Mouse (Mus musculus) stomach, embryonic 14.5 days (tissue): Measurements from ENCODE around the gene Zbtb7b. TPM values are rescaled to one million over a fixed set of nuclear protein-coding genes. Genes with fewer than 3 reads are reported as not detected.
"Not testable (repeated sequence)": the region's sequence is repeated elsewhere in the genome, so short reads cannot be mapped to it uniquely, and the experiment has no call there.

Experiments used
- ATAC-seq: fragments of 200-750 bp; cut with Nextera tagmentation; 2 replicates; pipeline ENCODE4 v1.8.0; 2017; ENCODE audit warnings: low read depth, moderate TSS enrichment; ENCODE audit not compliant: insufficient number of reproducible peaks, insufficient read depth, low FRiP score
- H3K27ac ChIP-seq: fragments of 300-500 bp; sonication (generic); 2 replicates; pipeline ENCODE4 v1.5.1; 2014; ENCODE audit warnings: mild to moderate bottlenecking, low read length, moderate library complexity, mixed read lengths
- H3K27me3 ChIP-seq: fragments of 300-500 bp; sonication (generic); 2 replicates; pipeline ENCODE4 v1.6.1; 2014; ENCODE audit warnings: low read length, control low read depth, mixed read lengths; ENCODE audit not compliant: control insufficient read depth, insufficient read depth
- H3K36me3 ChIP-seq: fragments of 300-500 bp; sonication (generic); 2 replicates; pipeline ENCODE4 v1.6.1; 2014; ENCODE audit warnings: mild to moderate bottlenecking, control low read depth, low read length, moderate library complexity, mixed read lengths; ENCODE audit not compliant: control insufficient read depth, insufficient read depth
- H3K4me1 ChIP-seq: fragments of 300-500 bp; sonication (generic); 2 replicates; pipeline ENCODE4 v1.6.1; 2014; ENCODE audit warnings: low read length, control low read depth, mixed read lengths; ENCODE audit not compliant: control insufficient read depth, insufficient read depth
- H3K4me2 ChIP-seq: fragments of 300-500 bp; sonication (generic); replicated peaks from 2 replicates; pipeline ENCODE4 v1.6.1; 2014; ENCODE audit warnings: low read depth, low read length, control low read depth
- H3K4me3 ChIP-seq: fragments of 300-500 bp; sonication (generic); 2 replicates; pipeline ENCODE4 v1.5.1; 2014; ENCODE audit warnings: low read depth, low read length, control low read depth
- H3K9ac ChIP-seq: fragments of 300-500 bp; sonication (generic); replicated peaks from 2 replicates; pipeline ENCODE4 v1.6.1; 2014; ENCODE audit warnings: low read depth, mild to moderate bottlenecking, control low read depth, low read length, moderate library complexity, mixed read lengths
- H3K9me3 ChIP-seq: fragments of 300-500 bp; sonication (generic); 2 replicates; pipeline ENCODE4 v1.6.1; 2016; ENCODE audit warnings: low read depth, low read length, control low read depth; ENCODE audit not compliant: control insufficient read depth
- WGBS: fragments of 180-500 bp; shearing (Covaris S2); extraction: QIAGEN DNeasy Blood & Tissue Kit; methylation state at CpG from one replicate; pipeline ENCODE4 v1.1.7; 2014; 5-methylcytosine and 5-hydroxymethylcytosine counted together
- polyA plus RNA-seq: library from polyadenylated mRNA; unstranded; fragments of >200 nt; fragmentation: Nextera tagmentation; extraction: Ambion mirVana; gene quantifications from 2 replicates; pipeline ENCODE4 v1.2.1, GENCODE M21; 2014

Zbtb7b gene
- polyA plus RNA-seq, 1 experiment from 2014 or later = 4.5 TPM

DNA sequence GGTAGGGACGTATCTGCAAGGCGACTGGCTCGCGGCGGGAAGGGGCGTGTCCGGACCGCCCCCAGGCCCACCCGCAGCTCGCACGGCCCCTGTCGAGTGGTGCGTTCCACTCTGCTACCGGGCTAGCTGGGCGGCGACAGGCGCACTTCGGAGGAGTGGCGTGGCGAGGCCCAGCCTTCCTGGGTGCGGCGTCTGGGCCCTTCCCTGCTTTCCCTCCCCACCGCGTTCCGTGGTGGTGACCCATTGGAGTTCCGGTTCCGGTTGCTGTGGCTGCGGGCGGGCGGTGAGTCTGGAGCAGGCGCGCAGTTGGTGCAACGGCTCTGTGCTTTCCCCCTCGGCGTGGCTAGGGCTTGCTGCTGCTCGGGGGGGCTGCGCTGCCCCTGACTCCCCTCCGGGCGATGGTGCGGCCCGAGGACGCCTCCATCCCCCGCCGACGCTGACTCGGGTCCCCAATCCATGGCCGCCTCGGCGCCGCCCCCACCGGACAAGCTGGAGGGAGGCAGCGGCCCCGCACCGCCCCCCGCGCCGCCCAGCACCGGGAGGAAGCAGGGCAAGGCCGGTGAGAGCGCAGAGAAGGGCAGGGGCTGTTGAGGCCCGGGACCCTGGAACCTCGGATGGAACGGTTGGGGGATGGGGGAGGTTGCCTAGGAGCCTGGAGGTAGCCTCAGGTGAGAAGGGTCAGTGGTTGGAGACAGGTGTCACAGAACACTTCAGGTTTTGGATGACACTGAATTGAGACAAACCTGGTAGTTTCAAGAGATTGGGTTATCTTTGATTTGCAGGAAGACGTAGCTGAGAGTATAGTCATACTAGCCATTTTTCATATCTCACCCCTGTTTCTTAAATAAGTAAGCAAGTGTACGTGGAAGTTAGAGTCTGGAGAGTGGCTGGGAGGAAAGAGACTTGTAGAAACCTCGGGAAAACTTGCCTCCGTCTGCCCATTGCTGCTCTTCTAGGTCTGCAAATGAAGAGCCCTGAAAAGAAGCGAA is 35.9 kb upstream of the Zbtb7b start, which contains the start of gene Pygo2:
Pygo2 (plus strand) TSS at position 44 of the 989 bp plus-strand sequence.
- Histone ChIP-seq H3K27me3 (no peaks in the 10 kb centered on the region), H3K4me1 (peaks cover 6% of the 10 kb centered on the region), H3K9me3 (no peaks in the 10 kb centered on the region), H3K36me3 (peaks cover 43% of the 10 kb centered on the region), H3K27ac (peak within 1 kb of the TSS; percentile 91), H3K4me3 (peak within 1 kb of the TSS; percentile 98), H3K4me2 (peak within 1 kb of the TSS; percentile 83), H3K9ac (peak within 1 kb of the TSS; percentile 90)
- peak; percentile 99 for ATAC-seq
- WGBS = 3% methylated on average over 68 of the region's 68 CpGs

DNA sequence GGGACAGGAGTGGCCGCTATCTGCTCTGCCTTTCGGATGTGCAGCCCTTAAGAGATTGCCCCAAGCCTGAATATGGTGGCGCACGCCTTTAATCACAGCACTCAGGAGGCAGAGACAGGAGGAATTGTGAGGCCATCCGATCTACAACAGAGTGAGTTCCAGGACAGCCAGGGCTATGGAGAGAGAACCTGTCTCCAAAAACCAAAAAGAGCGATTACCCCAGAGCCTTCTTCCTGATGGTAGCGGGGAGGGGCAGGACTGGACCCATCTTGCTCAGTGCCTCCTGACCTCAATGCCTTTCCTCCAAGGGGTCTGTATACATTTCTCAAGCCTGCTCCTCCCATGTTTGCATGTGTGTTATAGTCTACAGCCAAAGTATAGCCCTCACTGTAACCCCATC is 34.4 kb upstream of the Zbtb7b start:
- not testable (repeated sequence) for H3K27me3 ChIP-seq, H3K9me3 ChIP-seq, H3K4me3 ChIP-seq, H3K4me2 ChIP-seq, H3K27ac ChIP-seq, H3K9ac ChIP-seq, ATAC-seq
- H3K36me3 ChIP-seq = peaks cover 53% of the 10 kb centered on the region
- 80% methylated on average over 7 of the region's 7 CpGs for WGBS
- H3K4me1 ChIP-seq = peaks cover 12% of the 10 kb centered on the region

DNA sequence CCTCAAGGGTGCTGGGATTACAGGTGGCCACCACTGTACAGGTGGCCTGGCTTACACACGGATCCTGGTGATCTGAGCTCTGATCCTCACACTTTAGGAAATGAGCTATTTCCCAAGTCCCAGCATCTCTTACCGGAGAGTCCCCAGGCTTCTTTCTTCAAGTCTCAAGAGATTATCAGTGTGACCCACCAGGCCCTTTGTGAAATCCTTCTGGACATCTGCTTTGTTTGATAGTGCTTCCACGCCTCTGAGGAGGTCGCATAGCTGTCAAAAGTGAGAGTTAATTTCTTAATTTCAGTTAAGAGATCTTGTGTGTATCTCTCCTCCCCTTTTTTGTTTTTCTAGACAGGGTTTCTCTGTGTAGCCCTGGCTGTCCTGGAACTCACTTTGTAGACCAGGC is 31.3 kb upstream of the Zbtb7b start:
- H3K4me3 ChIP-seq = no peak overlapping the region
- no peak overlapping the region for H3K4me2 ChIP-seq
- peaks cover 33% of the 10 kb centered on the region for H3K4me1 ChIP-seq
- H3K27ac ChIP-seq = no peak overlapping the region
- H3K9ac ChIP-seq = no peak overlapping the region
- no peaks in the 10 kb centered on the region for H3K27me3 ChIP-seq
- H3K9me3 ChIP-seq = no peaks in the 10 kb centered on the region
- H3K36me3 ChIP-seq = peaks cover 38% of the 10 kb centered on the region
- ATAC-seq = no peak
- 91% methylated on average over 4 of the region's 4 CpGs for WGBS

DNA sequence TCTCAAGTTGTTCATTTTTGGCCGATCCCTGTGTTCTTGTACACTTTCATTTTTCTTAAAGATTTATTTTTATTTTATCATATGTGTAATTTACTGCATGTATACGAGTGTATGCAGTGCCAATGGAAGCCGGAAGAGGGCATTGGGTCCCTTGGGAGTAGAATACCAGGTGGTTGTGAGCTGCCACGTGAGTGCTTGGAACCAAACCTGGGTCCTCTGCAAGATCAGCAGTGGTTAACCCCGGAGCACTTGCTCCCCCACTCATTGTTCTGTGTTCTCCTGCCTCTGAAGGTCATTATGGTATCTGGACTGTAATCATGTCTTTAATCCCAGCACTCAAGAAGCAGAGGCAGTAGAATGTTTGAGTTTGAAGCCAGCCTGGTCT is 30.6 kb upstream of the Zbtb7b start:
- no peaks in the 10 kb centered on the region for H3K9me3 ChIP-seq
- no peak overlapping the region for H3K4me3 ChIP-seq
- H3K4me1 ChIP-seq = peaks cover 37% of the 10 kb centered on the region
- H3K9ac ChIP-seq = no peak overlapping the region
- no peaks in the 10 kb centered on the region for H3K27me3 ChIP-seq
- ATAC-seq = no peak
- H3K27ac ChIP-seq = no peak overlapping the region
- H3K36me3 ChIP-seq = peaks cover 38% of the 10 kb centered on the region
- 80% methylated on average over 5 of the region's 5 CpGs for whole genome bisulfite sequencing
- H3K4me2 ChIP-seq = no peak overlapping the region

DNA sequence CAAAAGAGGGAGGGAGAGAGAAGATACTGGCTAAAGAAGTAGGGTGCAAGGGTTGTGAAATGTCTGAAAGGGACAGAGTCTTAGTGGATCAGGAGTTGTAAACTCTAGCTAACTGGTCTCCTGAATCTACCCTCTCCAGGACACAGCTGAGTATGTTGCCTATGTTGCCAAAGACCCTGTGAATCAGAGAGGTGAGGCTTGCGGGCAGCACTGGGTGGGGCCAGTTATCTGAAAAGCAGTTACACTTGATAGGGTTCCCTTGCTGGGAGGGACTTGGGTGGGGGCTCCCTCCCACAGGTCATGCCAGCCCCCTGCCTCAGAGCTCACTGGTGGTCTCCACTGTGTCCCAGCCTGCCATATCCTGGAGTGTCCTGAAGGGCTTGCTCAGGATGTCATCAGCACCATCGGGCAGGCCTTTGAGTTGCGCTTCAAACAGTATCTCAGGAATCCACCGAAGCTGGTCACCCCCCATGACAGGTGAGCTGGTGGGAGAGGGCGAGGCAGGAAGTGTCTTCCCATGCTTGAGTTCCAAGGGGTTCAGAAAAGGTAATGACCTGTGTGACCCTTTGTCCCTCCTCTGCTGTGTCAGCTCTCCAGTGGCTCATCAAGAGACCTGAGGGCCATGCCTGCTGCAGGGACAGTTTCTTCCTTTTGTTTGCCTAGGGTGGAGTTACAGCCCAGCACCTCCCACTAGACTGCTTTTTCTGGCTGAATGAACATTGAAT is 30.0 kb upstream of the Zbtb7b start:
- Histone ChIP-seq H3K36me3 (peaks cover 38% of the 10 kb centered on the region), H3K4me3 (no peak overlapping the region), H3K4me1 (peaks cover 42% of the 10 kb centered on the region), H3K27ac (no peak overlapping the region), H3K9ac (no peak overlapping the region), H3K4me2 (no peak overlapping the region), H3K9me3 (no peaks in the 10 kb centered on the region), H3K27me3 (no peaks in the 10 kb centered on the region)
- no peak for ATAC-seq
- 83% methylated on average over 5 of the region's 5 CpGs for WGBS

DNA sequence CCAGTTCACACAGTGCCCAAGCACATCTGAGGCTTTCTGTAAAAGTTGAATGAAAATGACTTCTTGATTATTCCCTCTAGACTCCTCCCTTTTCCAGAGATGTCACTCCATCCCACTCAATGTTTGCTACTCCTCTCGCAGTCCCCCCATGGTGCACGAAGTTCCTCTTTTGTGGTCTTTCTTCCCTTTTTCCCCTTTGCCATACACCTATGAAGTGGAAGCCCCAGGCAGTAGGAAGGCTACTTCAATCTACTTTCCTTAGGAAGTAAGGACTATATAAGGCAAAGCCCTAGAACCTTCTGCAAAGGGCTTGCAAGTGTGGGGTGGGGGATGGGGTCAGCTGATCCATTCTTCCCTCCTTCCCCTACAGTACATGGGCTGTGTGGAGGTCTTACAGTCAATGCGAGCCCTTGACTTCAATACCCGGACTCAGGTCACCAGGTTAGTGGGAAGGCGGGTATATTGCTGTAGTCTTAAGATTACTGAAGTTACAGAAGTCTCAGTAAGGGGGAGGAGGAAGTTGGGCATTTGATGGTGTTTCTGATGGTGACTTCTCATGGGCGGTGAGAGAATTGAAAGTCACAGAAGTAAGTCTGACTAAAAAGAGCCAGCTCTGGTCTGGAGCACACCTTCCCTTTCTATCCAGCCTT is 28.1 kb upstream of the Zbtb7b start:
- Histone ChIP-seq H3K27ac (peak overlapping the region; percentile 39; the same call in 1 of the 2 replicates), H3K36me3 (peaks cover 32% of the 10 kb centered on the region)
- 58% methylated on average over 6 of the region's 6 CpGs for WGBS

DNA sequence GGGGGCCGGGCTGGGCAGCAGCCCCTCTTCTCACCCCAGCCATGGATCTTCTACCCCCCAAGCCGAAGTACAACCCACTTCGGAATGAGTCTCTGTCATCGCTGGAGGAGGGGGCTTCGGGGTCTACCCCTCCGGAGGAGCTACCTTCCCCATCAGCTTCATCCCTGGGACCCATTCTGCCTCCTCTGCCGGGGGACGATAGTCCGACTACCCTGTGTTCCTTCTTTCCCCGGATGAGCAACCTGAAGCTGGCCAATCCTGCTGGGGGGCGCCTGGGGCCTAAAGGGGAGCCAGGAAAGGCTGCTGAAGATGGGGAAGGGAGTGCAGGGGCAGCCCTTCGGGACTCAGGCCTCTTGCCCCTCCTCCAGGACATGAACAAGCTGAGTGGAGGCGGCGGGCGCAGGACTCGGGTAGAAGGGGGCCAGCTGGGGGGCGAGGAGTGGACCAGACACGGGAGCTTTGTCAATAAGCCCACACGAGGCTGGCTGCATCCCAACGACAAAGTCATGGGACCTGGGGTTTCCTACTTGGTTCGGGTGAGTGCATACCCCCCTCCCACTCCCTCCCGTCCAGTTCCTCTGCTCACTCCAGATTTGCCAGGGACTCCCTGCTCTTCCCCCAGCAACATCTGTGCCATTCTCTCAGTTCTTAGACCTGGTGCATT is 27.4 kb upstream of the Zbtb7b start:
- H3K4me3 ChIP-seq = peak overlapping the region; percentile 59
- peaks cover 24% of the 10 kb centered on the region for H3K36me3 ChIP-seq
- H3K9me3 ChIP-seq = no peaks in the 10 kb centered on the region
- no peak for ATAC-seq
- H3K4me2 ChIP-seq = peak overlapping the region; percentile 79
- H3K9ac ChIP-seq = peak overlapping the region; percentile 50
- peaks cover 43% of the 10 kb centered on the region for H3K4me1 ChIP-seq
- 8% methylated on average over 22 of the region's 22 CpGs for WGBS
- H3K27ac ChIP-seq = peak overlapping the region; percentile 90
- no peaks in the 10 kb centered on the region for H3K27me3 ChIP-seq

More for the DNA sequence above, 28.1 kb upstream of the Zbtb7b start:
- Histone ChIP-seq H3K4me1 (peaks cover 43% of the 10 kb centered on the region), H3K4me2 (peak overlapping the region; percentile 79), H3K9ac (peak overlapping the region; percentile 50), H3K4me3 (peak overlapping the region; percentile 59), H3K27me3 (no peaks in the 10 kb centered on the region), H3K9me3 (no peaks in the 10 kb centered on the region)
- no peak for ATAC-seq
